Mouse (Mus musculus): ENCODE measurements around the gene Ccnb3. TPM values are rescaled to one million over a fixed set of nuclear protein-coding genes. Genes with fewer than 3 reads are reported as not detected.
"Not testable (repeated sequence)": the region's sequence is repeated elsewhere in the genome, so short reads cannot be mapped to it uniquely, and the experiment has no call there.

The Ccnb3 gene
- polyA plus RNA-seq (2015; fragmentation: Nextera tagmentation; extraction: Ambion mirVana) = not detected in 2 replicates

DNA sequence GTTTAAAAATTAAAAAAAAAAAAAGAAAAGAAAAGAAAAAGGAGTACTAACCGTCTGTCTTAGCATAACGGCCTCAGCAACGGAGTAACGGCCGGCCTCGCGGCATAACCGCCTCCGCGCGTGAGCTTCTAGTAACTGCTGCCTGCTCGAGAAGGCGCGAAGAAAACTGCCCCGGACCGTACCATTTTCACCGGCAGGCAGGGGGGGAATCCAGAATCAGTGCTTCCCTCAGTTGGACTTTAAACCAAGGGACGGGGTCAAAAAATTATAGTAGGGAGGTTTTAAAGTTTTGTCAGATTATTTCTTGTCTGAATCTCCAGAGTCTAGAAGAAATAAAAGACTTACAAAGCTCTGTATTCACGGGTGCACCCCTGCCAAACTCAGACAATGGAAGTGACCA, at the start of gene Ccnb3:
Ccnb3 (minus strand) TSS at position 101 of the 400 bp plus-strand sequence.
- no peak for DNase-seq (ENCODE audit: low spot score)

DNA sequence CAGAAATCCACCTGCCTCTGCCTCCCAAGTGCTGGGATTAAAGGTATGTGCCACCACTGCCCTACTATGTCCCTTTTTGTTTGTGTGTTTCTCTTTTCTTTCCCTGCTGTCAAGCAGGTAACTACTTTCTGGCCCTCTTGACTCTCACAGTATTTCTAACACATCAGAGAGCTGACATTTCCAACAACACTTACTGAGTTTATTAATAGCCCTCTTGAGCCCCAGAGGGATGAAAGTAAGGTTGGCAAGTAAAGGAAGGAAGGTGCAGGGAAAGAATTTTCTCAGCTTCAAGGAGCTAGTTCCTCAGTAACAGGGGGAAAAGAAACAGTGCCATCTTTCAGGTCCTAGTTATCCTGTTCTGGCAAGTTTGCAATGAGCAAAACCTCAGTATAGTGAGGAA, 48.9 kb upstream of the Ccnb3 start:
- DNase-seq (ENCODE audit: low spot score) = no peak

DNA sequence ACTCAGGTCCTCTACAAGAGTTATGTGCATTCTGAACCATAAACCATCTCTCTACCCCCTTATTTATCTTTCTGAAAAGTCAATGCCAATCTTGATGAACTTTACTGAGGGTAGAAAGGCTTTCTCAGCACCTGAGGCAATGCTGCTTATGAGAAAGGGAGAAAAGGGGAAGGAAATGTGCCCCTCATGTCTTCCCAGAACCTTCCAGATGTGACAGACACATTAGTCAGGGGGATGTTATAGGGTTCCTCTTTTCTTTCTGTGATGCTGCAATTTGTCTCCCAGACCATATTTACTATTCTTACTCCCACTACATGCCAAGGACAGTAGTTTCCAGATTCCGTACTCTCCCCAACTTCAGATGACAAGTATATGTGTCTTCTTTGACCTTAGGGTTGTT, 44.5 kb upstream of the Ccnb3 start:
- no peak for DNase-seq (ENCODE audit: low spot score)

DNA sequence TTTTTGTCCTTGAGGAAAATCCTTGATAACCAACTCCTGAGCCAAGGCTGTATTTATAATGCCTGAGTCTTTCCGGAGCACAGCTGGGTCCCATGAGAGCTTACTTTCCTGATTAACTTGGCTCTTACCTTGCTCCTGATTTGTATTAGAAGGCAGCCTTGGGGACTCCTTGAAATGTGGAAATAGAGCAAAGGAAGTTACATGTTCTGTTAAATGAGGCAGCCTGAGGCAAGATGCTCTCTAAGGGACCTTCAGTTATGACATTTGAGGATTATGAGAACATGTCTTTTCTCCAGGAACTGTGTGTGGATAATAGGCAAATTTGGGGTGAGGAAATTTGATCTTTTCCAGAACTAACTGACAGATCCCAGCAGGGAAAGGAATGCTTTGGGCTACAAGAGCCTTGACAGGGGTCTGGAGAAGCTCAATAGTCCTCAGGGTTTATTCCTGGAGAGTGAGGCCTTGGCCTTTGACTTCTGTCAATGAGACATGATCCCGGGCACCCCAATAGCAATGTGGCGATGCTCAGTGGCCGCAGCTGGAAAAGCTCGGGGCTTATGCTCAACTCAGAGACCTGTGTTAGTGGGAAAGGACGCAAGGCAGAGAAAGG, 38.5 kb upstream of the Ccnb3 start:
- DNase-seq (ENCODE audit: low spot score) = no peak

DNA sequence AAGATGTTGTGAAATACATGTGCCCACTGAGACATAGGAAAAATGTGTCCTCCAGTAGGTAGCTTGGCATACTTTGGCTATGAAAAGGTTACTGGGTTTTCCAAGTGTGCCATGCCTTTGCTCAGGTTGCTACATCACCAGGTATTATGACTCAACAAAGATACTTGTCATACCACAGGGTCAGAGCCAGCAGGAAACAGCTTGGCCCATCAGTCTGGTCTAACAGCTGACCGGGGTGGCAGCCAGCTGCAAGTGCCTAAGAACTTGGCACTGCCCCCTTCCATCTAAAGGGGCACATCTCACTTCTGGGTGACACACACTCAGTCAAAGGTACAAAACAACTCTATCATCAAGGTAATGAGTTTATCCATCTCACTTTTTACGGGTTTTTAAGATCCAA, 26.6 kb upstream of the Ccnb3 start:
- DNase-seq (ENCODE audit: low spot score) = no peak

DNA sequence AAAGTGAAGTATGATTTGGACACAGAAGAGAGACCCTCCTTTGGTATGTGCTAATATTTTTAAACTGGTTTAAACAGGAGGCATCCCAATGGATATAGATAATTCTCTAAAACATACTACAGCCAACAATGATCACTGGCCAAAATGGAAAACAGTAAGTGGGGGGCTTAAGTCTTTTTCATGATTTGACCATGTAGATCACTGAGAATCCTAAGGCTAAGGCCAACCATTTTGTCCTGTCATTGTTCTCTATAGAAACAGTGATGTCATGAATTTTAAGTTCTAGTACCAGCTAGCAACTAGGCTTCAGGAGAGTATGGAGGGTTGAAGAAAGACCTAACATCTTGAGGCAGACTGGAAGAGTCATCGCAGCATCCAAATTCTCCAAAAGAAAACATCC, 25.8 kb upstream of the Ccnb3 start, which contains the start of gene Akap4:
Akap4 (plus strand) TSS at position 301 of the 400 bp plus-strand sequence.
- no peak for DNase-seq (ENCODE audit: low spot score)

DNA sequence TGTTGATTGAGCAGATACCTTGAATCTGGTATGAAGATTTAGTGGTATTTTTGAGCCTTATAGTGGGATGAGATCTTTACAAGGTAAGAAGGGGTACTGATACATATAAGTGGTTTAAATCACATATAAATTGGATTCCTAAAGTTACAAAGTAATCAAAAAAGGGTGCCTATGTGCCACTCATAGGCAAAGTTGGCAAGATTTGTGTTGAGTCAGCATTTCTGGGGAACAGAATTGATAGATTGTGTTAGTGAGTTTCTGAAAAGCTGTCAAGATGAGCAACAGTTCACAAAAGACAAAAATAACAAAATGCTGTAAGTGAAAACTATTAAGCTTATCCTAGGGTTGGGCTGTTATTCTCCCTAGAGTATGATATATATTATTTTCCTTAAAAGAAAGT, 22.7 kb upstream of the Ccnb3 start:
- DNase-seq (ENCODE audit: low spot score) = no peak

DNA sequence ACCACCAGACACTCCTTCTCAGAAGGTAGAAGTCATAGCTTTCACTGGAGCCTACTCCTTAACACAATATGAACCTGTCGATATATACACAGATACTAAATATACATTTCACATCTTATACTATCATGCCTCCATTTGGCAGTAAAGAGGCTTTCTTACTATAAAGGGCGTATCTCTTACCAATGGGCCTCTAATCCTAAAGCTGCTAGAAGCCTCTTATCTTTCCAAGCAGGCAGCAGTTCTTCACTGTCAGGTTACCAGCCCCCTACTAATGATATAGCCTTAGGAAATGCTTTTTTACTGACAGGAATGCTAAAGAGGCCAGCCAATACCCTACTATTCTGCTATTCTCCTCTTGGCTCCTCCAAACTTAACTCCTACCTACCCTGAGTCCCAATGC, 16.2 kb upstream of the Ccnb3 start:
- no peak for DNase-seq (ENCODE audit: low spot score)

DNA sequence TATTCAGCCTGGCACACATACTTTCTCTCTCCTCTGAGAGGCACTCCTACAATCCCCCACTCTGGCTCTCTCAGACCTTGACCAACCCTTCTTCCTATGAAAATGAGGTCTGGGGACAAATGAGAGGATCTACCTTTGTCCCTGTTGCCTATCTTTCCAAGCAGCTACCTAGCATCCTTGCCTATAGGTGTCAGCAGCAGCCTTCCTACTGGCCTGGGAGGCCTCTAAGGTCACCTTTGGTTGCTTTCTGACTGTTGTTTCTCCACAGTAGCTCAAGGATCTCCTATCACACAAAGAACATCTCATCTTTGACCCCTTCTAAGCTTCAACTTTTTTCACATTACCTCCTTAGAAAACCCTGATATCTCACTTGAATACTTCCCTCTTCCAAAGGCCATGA, 15.6 kb upstream of the Ccnb3 start:
- DNase-seq (ENCODE audit: low spot score) = no peak

DNA sequence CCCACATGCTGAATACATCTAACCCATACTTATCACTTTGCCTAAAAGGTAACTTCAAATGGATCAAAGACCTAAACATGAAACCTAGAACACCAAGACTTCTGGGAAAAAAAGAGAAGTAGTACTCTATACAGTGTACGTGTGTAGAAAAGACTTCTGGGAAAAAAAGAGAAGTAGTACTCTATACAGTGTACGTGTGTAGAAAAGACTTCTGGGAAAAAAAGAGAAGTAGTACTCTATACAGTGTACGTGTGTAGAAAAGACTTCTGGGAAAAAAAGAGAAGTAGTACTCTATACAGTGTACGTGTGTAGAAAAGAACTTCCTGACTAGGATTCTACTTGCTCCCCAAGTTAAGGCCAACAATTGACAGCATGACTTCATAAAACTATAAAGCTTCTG, 57.5 kb downstream of the Ccnb3 start:
- DNase-seq (ENCODE audit: low spot score) = not testable (repeated sequence)

DNA sequence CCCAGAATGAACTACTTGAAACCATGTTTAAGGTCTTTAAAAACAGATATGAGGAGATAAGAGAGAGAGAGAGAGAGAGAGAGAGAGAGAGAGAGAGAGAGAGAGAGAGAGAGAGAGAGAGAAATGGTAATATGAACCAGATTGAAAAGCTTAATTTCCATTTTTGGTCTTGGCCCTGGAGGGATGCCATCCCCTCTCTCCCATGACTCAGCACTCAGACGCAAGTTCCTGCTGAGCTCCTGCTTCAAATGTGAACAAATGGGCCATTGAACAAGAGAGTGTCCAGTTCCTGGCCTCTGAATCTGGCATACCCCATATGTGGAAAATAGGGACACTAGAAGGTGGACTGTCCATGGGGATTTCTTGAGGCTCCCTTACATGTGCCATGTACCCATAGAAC, 69.5 kb downstream of the Ccnb3 start:
- no peak for DNase-seq (ENCODE audit: low spot score)

DNA sequence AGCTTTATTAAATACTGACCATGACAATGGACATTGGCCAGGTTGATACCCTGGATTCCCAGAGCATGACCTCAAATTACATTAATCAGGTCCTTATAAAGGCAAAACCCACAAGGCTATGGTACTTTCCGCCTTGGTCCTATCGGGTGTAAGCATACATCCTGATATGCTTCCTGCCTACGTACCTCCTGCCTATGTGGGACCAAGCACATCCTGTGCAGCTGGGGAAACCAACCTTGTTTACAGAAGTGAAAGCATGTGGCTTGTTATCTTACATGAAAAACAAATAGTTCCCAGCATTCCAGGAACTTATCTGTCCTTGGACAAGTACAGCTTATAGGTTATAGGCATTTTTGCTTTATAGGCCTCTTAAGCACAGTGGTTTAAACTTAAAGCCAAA, 72.8 kb downstream of the Ccnb3 start:
- peak; percentile 29 for DNase-seq (ENCODE audit: low spot score)

Other genes with a start within 250 kb of the Ccnb3 start
- 0.04 and 0.05 TPM in 2 replicates for gene Akap4, start 25.9 kb upstream of the Ccnb3 start, polyA plus RNA-seq (2015; fragmentation: Nextera tagmentation; extraction: Ambion mirVana)

Measured in thymus, postnatal 0 days (tissue).